ENCODE assay signal across 12 mouse cellular contexts in genomic region chr11:60317376-60318102, GRCm38 (mm10). TPM values are rescaled to one million over a fixed set of nuclear protein-coding genes. Genes with fewer than 3 reads are reported as not detected.
DNase-seq lines count a peak whose midpoint lies in the region; ATAC-seq and TF ChIP-seq lines count a peak whose summit lies in the region.
"Had no signal": no experiment of that assay in that cellular context is flagged by ENCODE, and none has a peak within 500 bp of the region (broad histone marks: within the 10 kb centered on the region; RNA-seq: fewer than 3 reads in every experiment).

No protein-coding gene starts in this region.

- 0 out of 2 replicates have a peak overlapping the region, but pooled peaks have one; percentile 10 for H3K9ac ChIP-seq in heart, embryonic 13.5 days
- H3K9ac ChIP-seq in midbrain, embryonic 14.5 days (replicated peaks; ENCODE audit: low read length), result no peak overlapping the region; the same call in 1 of the 2 replicates
- H3K9ac ChIP-seq in midbrain, embryonic 13.5 days (replicated peaks), result no peak overlapping the region; the same call in 1 of the 2 replicates
- no peak overlapping the region for H3K9ac ChIP-seq in kidney, embryonic 15.5 days
- H3K9ac ChIP-seq in stomach, postnatal 0 days (ENCODE audit: low read length), result no peak overlapping the region

- no peaks in the 10 kb centered on the region for H3K36me3 ChIP-seq in heart, embryonic 13.5 days
- no peaks in the 10 kb centered on the region for H3K36me3 ChIP-seq in midbrain, embryonic 14.5 days (ENCODE audit: control insufficient read depth, insufficient read depth, low read length)
- no peaks in the 10 kb centered on the region for H3K36me3 ChIP-seq in midbrain, embryonic 13.5 days
- 0 out of 2 replicates have a peak, but pooled peaks cover 3% of the 10 kb centered on the region for H3K36me3 ChIP-seq in kidney, embryonic 15.5 days
- H3K36me3 ChIP-seq in stomach, postnatal 0 days (ENCODE audit: control insufficient read depth, insufficient read depth, low read length), result no peaks in the 10 kb centered on the region
- H3K36me3 ChIP-seq: neural tube, embryonic 12.5 days had no signal

- H3K4me2 ChIP-seq in heart, embryonic 13.5 days, result no peak overlapping the region
- H3K4me2 ChIP-seq in midbrain, embryonic 14.5 days (ENCODE audit: low read length), result no peak overlapping the region
- no peak overlapping the region for H3K4me2 ChIP-seq in midbrain, embryonic 13.5 days (replicated peaks)
- no peak overlapping the region for H3K4me2 ChIP-seq in kidney, embryonic 15.5 days
- no peak overlapping the region for H3K4me2 ChIP-seq in stomach, postnatal 0 days (replicated peaks; ENCODE audit: low read depth)
- H3K4me2 ChIP-seq: neural tube, embryonic 12.5 days had no signal

- no peaks in the 10 kb centered on the region for H3K27me3 ChIP-seq in heart, embryonic 13.5 days (replicated peaks)
- H3K27me3 ChIP-seq in midbrain, embryonic 14.5 days (ENCODE audit: control insufficient read depth, insufficient read depth, low read length), result no peaks in the 10 kb centered on the region
- H3K27me3 ChIP-seq in midbrain, embryonic 13.5 days, result no peaks in the 10 kb centered on the region
- no peaks in the 10 kb centered on the region for H3K27me3 ChIP-seq in kidney, embryonic 15.5 days
- no peaks in the 10 kb centered on the region for H3K27me3 ChIP-seq in stomach, postnatal 0 days (ENCODE audit: control insufficient read depth, insufficient read depth, low read length)
- H3K27me3 ChIP-seq: neural tube, embryonic 12.5 days had no signal

- no peak for TF ChIP-seq EP300 in stomach, postnatal 0 days (optimal IDR thresholded peaks at IDR 0.05)

- no peak overlapping the region for H3K4me3 ChIP-seq in heart, embryonic 13.5 days
- no peak overlapping the region for H3K4me3 ChIP-seq in midbrain, embryonic 14.5 days (replicated peaks; ENCODE audit: low read depth, low read length)
- H3K4me3 ChIP-seq in midbrain, embryonic 13.5 days (replicated peaks), result no peak overlapping the region
- H3K4me3 ChIP-seq in kidney, embryonic 15.5 days (replicated peaks), result no peak overlapping the region
- H3K4me3 ChIP-seq in stomach, postnatal 0 days (ENCODE audit: low read depth, low read length), result no peak overlapping the region
- H3K4me3 ChIP-seq: neural tube, embryonic 12.5 days had no signal

- ATAC-seq in heart, embryonic 13.5 days (ENCODE audit: extremely low read depth, insufficient number of reproducible peaks, low FRiP score, low TSS enrichment), result no peak
- no peak for ATAC-seq in midbrain, embryonic 14.5 days (ENCODE audit: low FRiP score, low TSS enrichment)
- ATAC-seq in midbrain, embryonic 13.5 days, result no peak
- no peak for ATAC-seq in kidney, embryonic 15.5 days (replicated peaks; ENCODE audit: low FRiP score)
- ATAC-seq in stomach, postnatal 0 days (ENCODE audit: low FRiP score, low TSS enrichment), result no peak

- no peak overlapping the region for H3K27ac ChIP-seq in heart, embryonic 13.5 days (replicated peaks)
- H3K27ac ChIP-seq in midbrain, embryonic 14.5 days (replicated peaks; ENCODE audit: low read depth, low read length), result peak overlapping the region; percentile 1; the same call in 1 of the 2 replicates
- no peak overlapping the region for H3K27ac ChIP-seq in midbrain, embryonic 13.5 days
- peak overlapping the region; percentile 37 for H3K27ac ChIP-seq in kidney, embryonic 15.5 days
- H3K27ac ChIP-seq in stomach, postnatal 0 days (replicated peaks), result no peak overlapping the region; the same call in 1 of the 2 replicates
- H3K27ac ChIP-seq: neural tube, embryonic 12.5 days had no signal

- intact Hi-C loops in heart, postnatal 14 days (cut with DNase I), result no loop called here
- intact Hi-C loops in heart, postnatal 25 days (cut with DNase I), result no loop called here

- H3K4me1 ChIP-seq in heart, embryonic 13.5 days, result peaks cover 73% of the 10 kb centered on the region
- peaks cover 39% of the 10 kb centered on the region for H3K4me1 ChIP-seq in midbrain, embryonic 14.5 days (ENCODE audit: control insufficient read depth, insufficient read depth, low read length)
- H3K4me1 ChIP-seq in midbrain, embryonic 13.5 days (replicated peaks), result peaks cover 51% of the 10 kb centered on the region
- peaks cover 65% of the 10 kb centered on the region for H3K4me1 ChIP-seq in kidney, embryonic 15.5 days
- no peaks in the 10 kb centered on the region; the same call in 1 of the 2 replicates for H3K4me1 ChIP-seq in stomach, postnatal 0 days (replicated peaks; ENCODE audit: control insufficient read depth, insufficient read depth)

- H3K9me3 ChIP-seq in heart, embryonic 13.5 days, result no peaks in the 10 kb centered on the region
- H3K9me3 ChIP-seq in midbrain, embryonic 14.5 days (ENCODE audit: control insufficient read depth, low read length), result no peaks in the 10 kb centered on the region
- no peaks in the 10 kb centered on the region for H3K9me3 ChIP-seq in midbrain, embryonic 13.5 days
- H3K9me3 ChIP-seq in kidney, embryonic 15.5 days (replicated peaks), result no peaks in the 10 kb centered on the region
- no peaks in the 10 kb centered on the region for H3K9me3 ChIP-seq in stomach, postnatal 0 days (ENCODE audit: control insufficient read depth, low read length)
- H3K9me3 ChIP-seq: neural tube, embryonic 12.5 days had no signal

- WGBS in heart, embryonic 13.5 days, result 71% methylated on average over 7 of the region's 7 CpGs
- 87% methylated on average over 7 of the region's 7 CpGs for WGBS in midbrain, embryonic 14.5 days
- 83% methylated on average over 7 of the region's 7 CpGs for WGBS in midbrain, embryonic 13.5 days
- WGBS in kidney, embryonic 15.5 days, result 41% methylated on average over 7 of the region's 7 CpGs
- 56% methylated on average over 7 of the region's 7 CpGs for WGBS in stomach, postnatal 0 days

- no peak for DNase-seq in heart, postnatal 14 days
- no peak for DNase-seq in midbrain, embryonic 14.5 days
- no peak for DNase-seq in heart, postnatal 25 days (ENCODE audit: low spot score)
- no peak for DNase-seq in stomach, postnatal 0 days (ENCODE audit: low spot score)
- DNase-seq in layer of hippocampus, postnatal 10 days (ENCODE audit: low spot score in 2 of 2), result no peak
- DNase-seq: gastrocnemius, postnatal 14 days; lung, postnatal 10 days; thymus, adult 2 months had no signal

- no peak for TF ChIP-seq CTCF in stomach, postnatal 0 days (IDR thresholded peaks at IDR 0.05; ENCODE audit: low read depth)

RNA-seq across cellular contexts. Expression of gene Tom1l2, which starts 35.2 kb away (rescaled TPM):
- 27.5 and 28.7 TPM in 2 replicates for polyA plus RNA-seq in heart, embryonic 13.5 days (2015; fragmentation: Nextera tagmentation; extraction: Ambion mirVana)
- total RNA-seq in heart, postnatal 14 days (2021), result 10 to 100 TPM; 93.3 to 93.7 TPM
- 48.5 and 50.9 TPM in 2 replicates for polyA plus RNA-seq in midbrain, embryonic 14.5 days (2014; fragmentation: Nextera tagmentation; extraction: Ambion mirVana)
- polyA plus RNA-seq in midbrain, embryonic 13.5 days (2015; fragmentation: Nextera tagmentation; extraction: Ambion mirVana), result 47.8 and 50.1 TPM in 2 replicates
- 27.1 and 33.1 TPM in 2 replicates for polyA plus RNA-seq in kidney, embryonic 15.5 days (2015; fragmentation: Nextera tagmentation; extraction: Ambion mirVana)
- total RNA-seq in heart, postnatal 25 days (2021), result 100 to 1,000 TPM in 1 of 2 experiments, 10 to 100 TPM in 1; 98.9 to 110 TPM
- polyA plus RNA-seq in stomach, postnatal 0 days (2015; fragmentation: Nextera tagmentation; extraction: Ambion mirVana), result 15.9 and 19.4 TPM in 2 replicates
- total RNA-seq in layer of hippocampus, postnatal 10 days (2021), result 100 to 1,000 TPM; 112 to 114 TPM

RNA-seq across cellular contexts. Expression of gene Drc3, which starts 35.6 kb away (rescaled TPM):
- 2.4 TPM in 2 replicates for polyA plus RNA-seq in heart, embryonic 13.5 days (2015; fragmentation: Nextera tagmentation; extraction: Ambion mirVana)
- total RNA-seq in heart, postnatal 14 days (2021), result 1 to 10 TPM; 2.0 to 3.2 TPM
- polyA plus RNA-seq in midbrain, embryonic 14.5 days (2014; fragmentation: Nextera tagmentation; extraction: Ambion mirVana), result 5.3 and 6.1 TPM in 2 replicates
- polyA plus RNA-seq in midbrain, embryonic 13.5 days (2015; fragmentation: Nextera tagmentation; extraction: Ambion mirVana), result 4.3 and 5.1 TPM in 2 replicates
- 1.7 and 2.6 TPM in 2 replicates for polyA plus RNA-seq in kidney, embryonic 15.5 days (2015; fragmentation: Nextera tagmentation; extraction: Ambion mirVana)
- 1 to 10 TPM; 2.1 TPM for total RNA-seq in heart, postnatal 25 days (2021)
- 0.69 and 0.93 TPM in 2 replicates for polyA plus RNA-seq in stomach, postnatal 0 days (2015; fragmentation: Nextera tagmentation; extraction: Ambion mirVana)
- 1 to 10 TPM; 6.5 to 7.2 TPM for total RNA-seq in layer of hippocampus, postnatal 10 days (2021)

Comparison
In these comparisons a context has a peak if more than half of its experiments do, and no peak if none do; other contexts are left out.
1. H3K27ac ChIP-seq: peak in midbrain, embryonic 14.5 days (single experiment) and kidney, embryonic 15.5 days (single experiment); none in heart, embryonic 13.5 days (single experiment), midbrain, embryonic 13.5 days (single experiment) and stomach, postnatal 0 days (single experiment).